Mouse (Mus musculus) intestine, embryonic 14.5 days (tissue): ENCODE data around the gene D430041D05Rik. TPM values are rescaled to one million over a fixed set of nuclear protein-coding genes. Genes with fewer than 3 reads are reported as not detected.
"Not testable (repeated sequence)": the region's sequence is repeated elsewhere in the genome, so short reads cannot be mapped to it uniquely, and the experiment has no call there.

Experiments
- ATAC-seq: fragments of 200-750 bp; cut with Nextera tagmentation; replicated peaks from 2 replicates; pipeline ENCODE4 v1.8.0; 2017; ENCODE audit warnings: low read depth, moderate number of reproducible peaks, moderate TSS enrichment, moderate library complexity; ENCODE audit not compliant: low FRiP score, low TSS enrichment
- DNase-seq: peaks from one replicate; pipeline ENCODE4 v3.0.0-alpha.2; 2018; ENCODE audit warnings: low spot score
- H3K27ac ChIP-seq: fragments of 300-500 bp; sonication (generic); 2 replicates; pipeline ENCODE4 v1.5.1; 2014; ENCODE audit warnings: low read depth, mild to moderate bottlenecking, control low read depth
- H3K27me3 ChIP-seq: fragments of 300-500 bp; sonication (generic); replicated peaks from 2 replicates; pipeline ENCODE4 v1.6.1; 2014; ENCODE audit warnings: low read length, control low read depth; ENCODE audit not compliant: control insufficient read depth, insufficient read depth
- H3K36me3 ChIP-seq: fragments of 300-500 bp; sonication (generic); 2 replicates; pipeline ENCODE4 v1.6.1; 2014; ENCODE audit warnings: low read length, control low read depth; ENCODE audit not compliant: control insufficient read depth, insufficient read depth
- H3K4me1 ChIP-seq: fragments of 300-500 bp; sonication (generic); replicated peaks from 2 replicates; pipeline ENCODE4 v1.6.1; 2014; ENCODE audit warnings: low read length, control low read depth, mixed read lengths; ENCODE audit not compliant: control insufficient read depth, insufficient read depth
- H3K4me2 ChIP-seq: fragments of 300-500 bp; sonication (generic); 2 replicates; pipeline ENCODE4 v1.6.1; 2014; ENCODE audit warnings: low read length
- H3K4me3 ChIP-seq: fragments of 300-500 bp; sonication (generic); 2 replicates; pipeline ENCODE4 v1.5.1; 2014; ENCODE audit warnings: low read depth, low read length, control low read depth, mixed read lengths
- H3K9ac ChIP-seq: fragments of 300-500 bp; sonication (generic); 2 replicates; pipeline ENCODE4 v1.6.1; 2014; ENCODE audit warnings: mild to moderate bottlenecking, low read length
- H3K9me3 ChIP-seq: fragments of 300-500 bp; sonication (generic); 2 replicates; pipeline ENCODE4 v1.6.1; 2016; ENCODE audit warnings: low read length, control low read depth; ENCODE audit not compliant: control insufficient read depth
- WGBS: fragments of 180-500 bp; shearing (Covaris S2); extraction: QIAGEN DNeasy Blood & Tissue Kit; methylation state at CpG from one replicate; pipeline ENCODE4 v1.1.7; 2014; 5-methylcytosine and 5-hydroxymethylcytosine counted together
- polyA plus RNA-seq: library from polyadenylated mRNA; unstranded; fragments of >200 nt; fragmentation: Nextera tagmentation; extraction: Ambion mirVana; gene quantifications from 2 replicates; pipeline ENCODE4 v1.2.1, GENCODE M21; 2014

The D430041D05Rik gene
- polyA plus RNA-seq, 1 experiment from 2014 or later: 0.35 TPM

DNA sequence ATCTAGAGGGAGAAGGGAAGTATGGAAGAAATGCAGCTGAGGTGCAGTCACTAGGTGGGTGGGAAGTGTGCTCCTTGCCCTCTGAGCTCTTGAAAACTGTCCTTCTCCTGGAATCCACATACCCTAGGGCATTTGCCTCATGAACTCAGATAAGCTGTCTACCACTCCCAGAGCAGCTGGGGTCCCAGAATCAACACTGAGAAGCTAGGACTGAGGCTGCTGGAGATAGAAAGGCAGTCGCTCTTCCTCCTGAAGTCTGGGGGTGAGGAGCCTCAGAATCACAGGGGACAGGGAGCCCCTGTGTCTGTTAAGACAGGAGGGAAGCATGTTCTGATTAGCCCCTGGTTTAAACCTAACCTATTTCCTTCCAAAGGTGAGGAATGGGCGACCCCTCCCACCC is 301.3 kb downstream of the D430041D05Rik start:
- Histone ChIP-seq H3K9ac (no peak overlapping the region), H3K4me1 (peaks cover 3% of the 10 kb centered on the region; the same call in 1 of the 2 replicates), H3K4me3 (no peak overlapping the region), H3K27ac (no peak overlapping the region), H3K9me3 (no peaks in the 10 kb centered on the region), H3K4me2 (no peak overlapping the region), H3K36me3 (no peaks in the 10 kb centered on the region; the same call in 1 of the 2 replicates), H3K27me3 (no peaks in the 10 kb centered on the region)
- peak; percentile 50 for DNase-seq
- 77% methylated on average over 2 of the region's 2 CpGs for WGBS
- no peak for ATAC-seq

DNA sequence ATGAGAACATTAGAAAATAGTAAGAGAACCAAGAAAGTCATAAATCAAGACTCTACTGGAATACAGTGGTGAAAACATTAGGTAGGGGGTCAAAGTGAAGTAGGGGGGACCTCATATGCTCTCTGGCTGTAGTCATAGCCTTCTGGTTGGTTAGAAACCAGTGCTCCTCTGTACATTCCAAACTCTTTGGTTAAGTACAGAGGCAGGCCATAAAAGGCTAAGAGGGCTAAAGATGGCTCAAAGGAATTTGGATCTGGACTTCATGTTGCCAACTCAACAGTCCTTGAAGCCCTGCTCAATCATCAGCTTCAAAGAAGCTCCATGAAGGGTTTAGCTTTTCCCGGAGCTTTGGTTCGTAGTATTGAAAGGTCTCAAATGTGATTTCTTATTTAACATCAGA is 301.8 kb downstream of the D430041D05Rik start:
- not testable (repeated sequence) for H3K9me3 ChIP-seq, H3K27me3 ChIP-seq, H3K9ac ChIP-seq, H3K4me1 ChIP-seq, ATAC-seq, H3K27ac ChIP-seq, H3K4me2 ChIP-seq, H3K4me3 ChIP-seq, H3K36me3 ChIP-seq, DNase-seq
- 74% methylated on average over 2 of the region's 2 CpGs for WGBS

GRCm38 (mm10) chr2:104104800-104105199 is 306.0 kb downstream of the D430041D05Rik start:
- Histone ChIP-seq H3K36me3 (no peaks in the 10 kb centered on the region), H3K9me3 (no peaks in the 10 kb centered on the region), H3K4me2 (no peak overlapping the region), H3K4me1 (peaks cover 3% of the 10 kb centered on the region; the same call in 1 of the 2 replicates), H3K9ac (no peak overlapping the region), H3K4me3 (no peak overlapping the region), H3K27me3 (no peaks in the 10 kb centered on the region), H3K27ac (no peak overlapping the region)
- ATAC-seq (no peak), DNase-seq (no peak)
- 90% methylated on average over 6 of the region's 6 CpGs for WGBS

- Histone ChIP-seq H3K9me3 (no peaks in the 10 kb centered on the region), H3K9ac (no peak overlapping the region), H3K27ac (no peak overlapping the region), H3K36me3 (no peaks in the 10 kb centered on the region), H3K4me3 (no peak overlapping the region), H3K27me3 (no peaks in the 10 kb centered on the region), H3K4me2 (no peak overlapping the region), H3K4me1 (0 out of 2 replicates have a peak, but pooled peaks cover 3% of the 10 kb centered on the region)
- ATAC-seq (no peak), DNase-seq (no peak)
- 58% methylated on average over 1 of the region's 1 CpGs for WGBS
Measured at GRCm38 (mm10) chr2:104099946-104100345, 310.9 kb downstream of the D430041D05Rik start.

GRCm38 (mm10) chr2:104099231-104099585 is 311.6 kb downstream of the D430041D05Rik start:
- H3K9me3 ChIP-seq: no peaks in the 10 kb centered on the region
- no peak overlapping the region for H3K4me2 ChIP-seq
- H3K4me3 ChIP-seq: no peak overlapping the region
- no peaks in the 10 kb centered on the region for H3K36me3 ChIP-seq
- no peak for DNase-seq
- 93% methylated on average over 2 of the region's 2 CpGs for WGBS
- no peaks in the 10 kb centered on the region for H3K27me3 ChIP-seq
- H3K4me1 ChIP-seq: 0 out of 2 replicates have a peak, but pooled peaks cover 3% of the 10 kb centered on the region
- H3K27ac ChIP-seq: no peak overlapping the region
- no peak for ATAC-seq
- no peak overlapping the region for H3K9ac ChIP-seq

DNA sequence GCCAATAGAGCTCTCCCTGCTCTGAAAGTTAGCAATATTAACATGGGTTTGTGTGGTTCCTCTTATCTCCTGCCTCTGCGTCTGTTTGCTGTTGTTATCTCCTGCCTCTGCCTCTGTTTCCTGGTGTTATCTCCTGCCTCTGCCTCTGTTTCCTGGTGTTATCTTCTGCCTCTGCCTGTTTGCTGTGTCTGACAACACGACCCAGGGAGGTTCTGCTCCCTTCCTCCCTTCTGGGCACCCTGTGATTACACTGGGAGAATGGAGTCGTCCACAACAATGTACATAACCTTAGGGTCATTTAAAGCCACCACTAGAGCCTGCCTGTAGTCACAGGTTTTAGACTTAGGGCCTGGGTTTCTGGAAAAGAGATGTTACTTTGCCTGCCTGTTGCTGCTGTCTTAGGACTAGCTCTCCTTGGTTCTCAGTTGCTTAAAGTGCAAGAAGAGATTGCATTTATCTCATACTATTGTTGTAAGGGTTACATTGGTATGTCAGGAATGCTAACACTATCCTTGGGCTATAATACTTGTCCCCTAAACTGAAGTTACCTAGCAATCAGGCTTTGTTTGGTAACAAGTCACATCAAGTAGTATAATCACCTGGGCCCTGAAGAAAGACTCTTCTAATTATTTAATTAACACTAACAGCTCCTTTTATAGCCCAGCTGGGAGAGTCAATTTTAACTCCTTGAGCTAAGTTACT is 312.1 kb downstream of the D430041D05Rik start:
- H3K4me2 ChIP-seq: no peak overlapping the region
- H3K4me1 ChIP-seq: 0 out of 2 replicates have a peak, but pooled peaks cover 3% of the 10 kb centered on the region
- 24% methylated on average over 3 of the region's 3 CpGs for WGBS
- H3K27me3 ChIP-seq: no peaks in the 10 kb centered on the region
- H3K36me3 ChIP-seq: no peaks in the 10 kb centered on the region
- H3K9me3 ChIP-seq: no peaks in the 10 kb centered on the region
- ATAC-seq: no peak
- H3K9ac ChIP-seq: no peak overlapping the region
- no peak overlapping the region for H3K4me3 ChIP-seq
- no peak overlapping the region for H3K27ac ChIP-seq
- no peak for DNase-seq

DNA sequence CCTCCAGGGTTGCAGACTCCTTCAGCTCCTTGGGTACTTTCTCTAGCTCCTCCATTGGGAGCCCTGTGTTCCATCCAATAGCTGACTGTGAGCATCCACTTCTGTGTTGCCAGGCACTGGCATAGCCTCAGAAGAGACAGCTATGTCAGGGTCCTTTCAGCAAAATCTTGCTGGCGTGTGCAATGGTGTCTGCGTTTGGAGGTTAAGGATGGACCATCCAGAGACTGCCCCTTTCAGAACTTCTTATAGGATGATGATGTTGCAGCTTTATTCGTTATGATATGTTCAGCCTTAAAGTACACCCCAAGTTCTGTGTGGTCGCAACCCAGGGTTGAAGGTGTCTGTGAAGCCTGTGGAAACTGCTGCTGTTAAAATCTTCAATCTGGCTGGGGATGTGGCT is 313.4 kb downstream of the D430041D05Rik start:
- H3K27me3 ChIP-seq: not testable (repeated sequence)

GRCm38 (mm10) chr2:104096796-104097195 is 314.0 kb downstream of the D430041D05Rik start:
- H3K9me3 ChIP-seq, H3K4me3 ChIP-seq, H3K9ac ChIP-seq, H3K36me3 ChIP-seq, ATAC-seq, H3K27ac ChIP-seq, H3K27me3 ChIP-seq, H3K4me1 ChIP-seq, H3K4me2 ChIP-seq, DNase-seq: not testable (repeated sequence)
- WGBS: 100% methylated on average over 1 of the region's 1 CpGs

More for the DNA sequence above, 313.4 kb downstream of the D430041D05Rik start:
- H3K9me3 ChIP-seq, H3K9ac ChIP-seq, H3K27ac ChIP-seq, ATAC-seq, H3K36me3 ChIP-seq, H3K4me3 ChIP-seq, H3K4me2 ChIP-seq, DNase-seq, H3K4me1 ChIP-seq: not testable (repeated sequence)
- 93% methylated on average over 4 of the region's 4 CpGs for WGBS

- no peaks in the 10 kb centered on the region for H3K36me3 ChIP-seq
- no peaks in the 10 kb centered on the region for H3K27me3 ChIP-seq
- no peaks in the 10 kb centered on the region for H3K9me3 ChIP-seq
- H3K9ac ChIP-seq: peak overlapping the region; percentile 41
- peak overlapping the region; percentile 41 for H3K4me3 ChIP-seq
- 0 out of 2 replicates have a peak, but pooled peaks cover 3% of the 10 kb centered on the region for H3K4me1 ChIP-seq
- peak; percentile 59 for DNase-seq
- WGBS: 41% methylated on average over 10 of the region's 10 CpGs
- H3K4me2 ChIP-seq: peak overlapping the region; percentile 59
- no peak for ATAC-seq
- H3K27ac ChIP-seq: peak overlapping the region; percentile 63
Measured at GRCm38 (mm10) chr2:104096256-104096655, 314.6 kb downstream of the D430041D05Rik start.
